Mouse (Mus musculus) limb, embryonic 14.5 days (tissue): ENCODE results near the gene Gins3. TPM values are rescaled to one million over a fixed set of nuclear protein-coding genes. Genes with fewer than 3 reads are reported as not detected.
A peak's percentile ranks its signal among the peaks of the same experiment; 100 is the strongest.

Experiments
- ATAC-seq: fragments of 200-750 bp; cut with Nextera tagmentation; 2 replicates; pipeline ENCODE4 v1.8.0; 2017; ENCODE audit warnings: low read depth, moderate number of reproducible peaks, moderate TSS enrichment; ENCODE audit not compliant: low FRiP score
- DNase-seq: peaks from one replicate; pipeline ENCODE4 v3.0.0-alpha.2; 2015; ENCODE audit warnings: low spot score
- H3K27ac ChIP-seq: fragments of 300-500 bp; sonication (generic); replicated peaks from 2 replicates; pipeline ENCODE4 v1.5.1; 2014; ENCODE audit warnings: low read depth, mild to moderate bottlenecking, low read length, moderate library complexity, mixed read lengths
- H3K27me3 ChIP-seq: fragments of 300-500 bp; sonication (generic); 2 replicates; pipeline ENCODE4 v1.6.1; 2014; ENCODE audit warnings: low read length, mixed read lengths; ENCODE audit not compliant: control insufficient read depth, insufficient read depth
- H3K36me3 ChIP-seq: fragments of 300-500 bp; sonication (generic); 2 replicates; pipeline ENCODE4 v1.6.1; 2014; ENCODE audit warnings: mild to moderate bottlenecking, low read length, moderate library complexity, mixed read lengths; ENCODE audit not compliant: control insufficient read depth, insufficient read depth
- H3K4me1 ChIP-seq: fragments of 300-500 bp; sonication (generic); 2 replicates; pipeline ENCODE4 v1.6.1; 2014; ENCODE audit warnings: antibody characterized with exemption, low read length, mixed read lengths; ENCODE audit not compliant: control insufficient read depth, insufficient read depth
- H3K4me2 ChIP-seq: fragments of 300-500 bp; sonication (generic); replicated peaks from 2 replicates; pipeline ENCODE4 v1.6.1; 2014; ENCODE audit warnings: low read depth, mild to moderate bottlenecking, low read length, moderate library complexity; ENCODE audit not compliant: severe bottlenecking
- H3K4me3 ChIP-seq: fragments of 300-500 bp; sonication (generic); replicated peaks from 2 replicates; pipeline ENCODE4 v1.5.1; 2014; ENCODE audit warnings: low read length
- H3K9ac ChIP-seq: fragments of 300-500 bp; sonication (generic); 2 replicates; pipeline ENCODE4 v1.6.1; 2014; ENCODE audit warnings: mild to moderate bottlenecking, low read depth, low read length, moderate library complexity; ENCODE audit not compliant: severe bottlenecking
- H3K9me3 ChIP-seq: fragments of 300-500 bp; sonication (generic); 2 replicates; pipeline ENCODE4 v1.6.1; 2016; ENCODE audit warnings: low read length; ENCODE audit not compliant: control insufficient read depth
- POLR2A ChIP-seq: fragments of 200-500 bp; IDR thresholded peaks from 2 replicates; pipeline ENCODE4 v1.8.0; 2012; ENCODE audit warnings: inconsistent platforms, mild to moderate bottlenecking, moderate library complexity, borderline replicate concordance; ENCODE audit not compliant: insufficient read depth, insufficient read length; ENCODE audit errors: extremely low read depth
- WGBS: fragments of 180-500 bp; shearing (Covaris S2); extraction: QIAGEN DNeasy Blood & Tissue Kit; methylation state at CpG from one replicate; pipeline ENCODE4 v1.1.7; 2014; 5-methylcytosine and 5-hydroxymethylcytosine counted together
- polyA plus RNA-seq, 2 experiments: library from polyadenylated mRNA; depleted of rRNA in 1 of 2; stranded (reverse) in 1 of 2; unstranded in 1 of 2; fragments of >200 nt; fragmentation: Nextera tagmentation in 1 of 2; extraction: Ambion mirVana in 1 of 2; gene quantifications; 2 replicates each; pipeline versions ENCODE4 v1.2.1 to v1.2.3; 2012 to 2014

Gene Gins3
- polyA plus RNA-seq, 2 experiments, result 11.1 to 21.7 TPM

DNA sequence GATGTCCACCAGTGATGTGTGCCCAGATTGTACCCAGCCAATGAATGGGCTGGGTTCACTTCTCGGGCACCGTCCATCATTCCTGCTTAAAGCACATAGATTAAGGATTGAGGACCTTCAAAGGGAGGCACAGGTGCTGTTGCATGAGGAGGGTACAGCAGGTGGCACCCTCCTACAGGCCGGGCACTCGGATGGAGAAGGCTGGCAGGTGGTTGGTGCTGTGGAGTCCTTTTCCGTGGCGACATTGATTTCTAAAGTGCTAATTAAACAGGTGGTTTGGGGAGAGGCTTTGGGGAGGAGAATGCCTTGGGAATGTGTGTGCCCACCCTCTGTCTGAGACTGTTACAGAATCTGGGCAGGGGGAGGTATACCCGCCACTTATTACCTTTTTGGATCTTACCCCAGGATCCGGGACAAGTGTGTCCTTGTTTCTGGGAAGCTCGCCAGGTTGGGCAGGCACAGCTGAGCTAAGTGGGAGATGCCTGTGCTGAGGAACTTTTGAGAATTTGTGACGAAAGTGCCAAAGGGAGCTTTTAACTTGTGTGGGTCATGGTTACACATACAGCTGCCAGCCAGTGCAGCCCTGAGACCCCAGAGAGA is 54.9 kb downstream of the Gins3 start:
- DNase-seq, result peak; percentile 19
- ATAC-seq, result no peak
- no peak overlapping the region for H3K4me3 ChIP-seq
- no peak overlapping the region for H3K9ac ChIP-seq
- H3K27ac ChIP-seq, result no peak overlapping the region
- H3K9me3 ChIP-seq, result no peaks in the 10 kb centered on the region
- no peaks in the 10 kb centered on the region for H3K27me3 ChIP-seq
- 67% methylated on average over 10 of the region's 10 CpGs for WGBS
- H3K36me3 ChIP-seq, result no peaks in the 10 kb centered on the region
- no peak overlapping the region for H3K4me2 ChIP-seq
- H3K4me1 ChIP-seq, result no peaks in the 10 kb centered on the region
- no peak for TF ChIP-seq POLR2A

DNA sequence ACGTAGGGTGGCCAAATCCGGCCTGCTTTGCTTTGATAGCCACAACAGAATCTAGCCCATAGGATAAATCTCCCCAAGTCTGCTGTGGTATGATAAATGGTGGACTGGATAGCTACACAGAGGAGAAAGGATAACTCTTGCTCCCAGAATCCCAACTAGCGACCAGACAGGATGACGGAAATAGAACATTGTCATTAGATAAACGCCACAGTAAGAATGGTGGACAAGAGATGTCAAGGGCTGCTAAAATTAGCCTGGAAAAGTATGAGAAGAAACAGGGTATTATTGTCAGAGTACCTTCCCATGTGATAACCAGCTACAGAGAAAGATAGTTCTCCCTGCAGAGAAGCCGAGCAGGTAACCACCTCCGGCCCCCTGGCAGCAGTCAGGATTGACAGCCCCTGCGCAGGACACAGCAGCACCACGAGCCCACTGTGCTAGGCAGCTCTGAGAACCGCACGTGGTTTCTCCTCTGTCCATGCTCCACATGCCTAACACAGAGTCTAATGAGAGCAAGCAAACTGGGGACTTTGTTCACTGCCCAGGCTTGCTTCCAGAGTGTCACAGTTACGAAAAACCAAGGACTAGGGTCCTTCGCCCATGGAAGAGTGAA is 57.8 kb downstream of the Gins3 start:
- no peak overlapping the region for H3K27ac ChIP-seq
- H3K9me3 ChIP-seq, result no peaks in the 10 kb centered on the region
- 0 out of 2 replicates have a peak, but pooled peaks cover 6% of the 10 kb centered on the region for H3K27me3 ChIP-seq
- no peak for TF ChIP-seq POLR2A
- WGBS, result 82% methylated on average over 13 of the region's 13 CpGs
- DNase-seq, result no peak
- H3K4me3 ChIP-seq, result no peak overlapping the region
- H3K4me2 ChIP-seq, result no peak overlapping the region
- H3K36me3 ChIP-seq, result no peaks in the 10 kb centered on the region
- no peak for ATAC-seq
- H3K4me1 ChIP-seq, result no peaks in the 10 kb centered on the region
- no peak overlapping the region for H3K9ac ChIP-seq

DNA sequence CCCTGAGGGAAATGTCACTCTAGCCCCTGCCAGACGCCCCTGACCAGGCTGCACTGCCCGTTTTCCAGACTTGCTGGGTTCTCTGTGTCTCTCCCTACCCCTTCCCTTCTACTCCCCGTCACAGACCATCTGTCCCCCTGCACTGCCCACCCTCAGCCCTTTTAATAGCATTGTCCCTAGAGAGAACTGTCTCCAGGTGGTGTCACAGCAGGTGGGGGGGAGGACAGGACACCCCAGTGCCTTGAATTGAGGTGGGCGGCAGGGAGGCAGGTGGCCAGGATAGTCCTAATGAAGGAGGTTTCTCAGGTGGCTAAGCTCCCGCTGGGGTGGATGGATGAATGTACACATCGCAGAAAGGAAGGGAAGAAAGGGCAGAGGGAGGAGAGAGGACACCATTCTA is 61.4 kb downstream of the Gins3 start:
- ATAC-seq (no peak), DNase-seq (no peak)
- Histone ChIP-seq H3K4me1 (no peaks in the 10 kb centered on the region), H3K9ac (no peak overlapping the region), H3K9me3 (no peaks in the 10 kb centered on the region), H3K27ac (no peak overlapping the region), H3K36me3 (no peaks in the 10 kb centered on the region), H3K4me3 (no peak overlapping the region), H3K27me3 (0 out of 2 replicates have a peak, but pooled peaks cover 8% of the 10 kb centered on the region), H3K4me2 (no peak overlapping the region)
- 18% methylated on average over 6 of the region's 6 CpGs for WGBS
- TF ChIP-seq POLR2A, result no peak

Other genes with a start within 250 kb of the Gins3 start
- 154 and 161 TPM in 2 replicates for gene Cfap20, start 198.6 kb upstream of the Gins3 start, polyA plus RNA-seq (2012; rRNA removed)
- gene Cfap20, start 198.6 kb upstream of the Gins3 start, polyA plus RNA-seq (2014; fragmentation: Nextera tagmentation; extraction: Ambion mirVana), result 158 and 168 TPM in 2 replicates
- 53.6 and 57.4 TPM in 2 replicates for gene Csnk2a2, start 143.4 kb upstream of the Gins3 start, polyA plus RNA-seq (2012; rRNA removed)
- 22.5 and 22.6 TPM in 2 replicates for gene Csnk2a2, start 143.4 kb upstream of the Gins3 start, polyA plus RNA-seq (2014; fragmentation: Nextera tagmentation; extraction: Ambion mirVana)
- 0.12 and 0.24 TPM in 2 replicates for gene Ccdc113, start 99.4 kb upstream of the Gins3 start, polyA plus RNA-seq (2012; rRNA removed)
- gene Ccdc113, start 99.4 kb upstream of the Gins3 start, polyA plus RNA-seq (2014; fragmentation: Nextera tagmentation; extraction: Ambion mirVana), result 0.25 and 0.48 TPM in 2 replicates
- not detected in 2 replicates for gene Prss54, start 57.1 kb upstream of the Gins3 start, polyA plus RNA-seq (2012; rRNA removed)
- not detected in 2 replicates for gene Prss54, start 57.1 kb upstream of the Gins3 start, polyA plus RNA-seq (2014; fragmentation: Nextera tagmentation; extraction: Ambion mirVana)
- 35.3 and 36.0 TPM in 2 replicates for gene Ndrg4, start 43.5 kb downstream of the Gins3 start, polyA plus RNA-seq (2012; rRNA removed)
- 20.2 and 22.3 TPM in 2 replicates for gene Ndrg4, start 43.5 kb downstream of the Gins3 start, polyA plus RNA-seq (2014; fragmentation: Nextera tagmentation; extraction: Ambion mirVana)
- 11.8 and 21.5 TPM in 2 replicates for gene Setd6, start 82.4 kb downstream of the Gins3 start, polyA plus RNA-seq (2012; rRNA removed)
- gene Setd6, start 82.4 kb downstream of the Gins3 start, polyA plus RNA-seq (2014; fragmentation: Nextera tagmentation; extraction: Ambion mirVana), result 14.7 and 15.6 TPM in 2 replicates
- gene Cnot1, start 174.0 kb downstream of the Gins3 start, polyA plus RNA-seq (2012; rRNA removed), result 110 and 144 TPM in 2 replicates
- gene Cnot1, start 174.0 kb downstream of the Gins3 start, polyA plus RNA-seq (2014; fragmentation: Nextera tagmentation; extraction: Ambion mirVana), result 84.1 and 95.3 TPM in 2 replicates
- gene Sap18b, start 191.9 kb downstream of the Gins3 start, polyA plus RNA-seq (2012; rRNA removed), result 90.9 and 138 TPM in 2 replicates
- gene Sap18b, start 191.9 kb downstream of the Gins3 start, polyA plus RNA-seq (2014; fragmentation: Nextera tagmentation; extraction: Ambion mirVana), result 327 and 341 TPM in 2 replicates
- gene Slc38a7, start 220.1 kb downstream of the Gins3 start, polyA plus RNA-seq (2012; rRNA removed), result 16.8 and 24.6 TPM in 2 replicates
- gene Slc38a7, start 220.1 kb downstream of the Gins3 start, polyA plus RNA-seq (2014; fragmentation: Nextera tagmentation; extraction: Ambion mirVana), result 16.1 and 16.3 TPM in 2 replicates